Mouse (Mus musculus) embryonic facial prominence, embryonic 10.5 days (tissue): ENCODE measurements at regions not wholly inside any gene's neighbourhood (a gene's known extent, or its start where the extent isn't known, plus 50 kb on each side); places are given as distances from the start of the nearest gene placed in this dataset.
A peak's percentile ranks its signal among the peaks of the same experiment; 100 is the strongest.

Source experiments
- DNase-seq: peaks from one replicate; pipeline ENCODE4 v3.0.0-alpha.2; 2017; ENCODE audit warnings: low spot score
- H3K27ac ChIP-seq: fragments of 300-500 bp; sonication (generic); replicated peaks from 2 replicates; pipeline ENCODE4 v1.5.1; 2016; ENCODE audit warnings: mild to moderate bottlenecking
- H3K27me3 ChIP-seq: fragments of 300-500 bp; sonication (generic); replicated peaks from 2 replicates; pipeline ENCODE4 v1.6.1; 2016; ENCODE audit warnings: low read depth, mild to moderate bottlenecking; ENCODE audit not compliant: poor library complexity, severe bottlenecking
- H3K36me3 ChIP-seq: fragments of 300-500 bp; sonication (generic); replicated peaks from 2 replicates; pipeline ENCODE4 v1.6.1; 2016; ENCODE audit warnings: mild to moderate bottlenecking, moderate library complexity
- H3K4me1 ChIP-seq: fragments of 300-500 bp; sonication (generic); 2 replicates; pipeline ENCODE4 v1.6.1; 2016
- H3K4me3 ChIP-seq: fragments of 300-500 bp; sonication (generic); 2 replicates; pipeline ENCODE4 v1.5.1; 2016; ENCODE audit warnings: mild to moderate bottlenecking, moderate library complexity
- H3K9me3 ChIP-seq: fragments of 300-500 bp; sonication (generic); 2 replicates; pipeline ENCODE4 v1.6.1; 2016; ENCODE audit warnings: mild to moderate bottlenecking
- WGBS: fragments of 180-500 bp; shearing (Covaris S2); methylation state at CpG from one replicate; pipeline ENCODE4 v1.1.7; 2016; 5-methylcytosine and 5-hydroxymethylcytosine counted together

DNA sequence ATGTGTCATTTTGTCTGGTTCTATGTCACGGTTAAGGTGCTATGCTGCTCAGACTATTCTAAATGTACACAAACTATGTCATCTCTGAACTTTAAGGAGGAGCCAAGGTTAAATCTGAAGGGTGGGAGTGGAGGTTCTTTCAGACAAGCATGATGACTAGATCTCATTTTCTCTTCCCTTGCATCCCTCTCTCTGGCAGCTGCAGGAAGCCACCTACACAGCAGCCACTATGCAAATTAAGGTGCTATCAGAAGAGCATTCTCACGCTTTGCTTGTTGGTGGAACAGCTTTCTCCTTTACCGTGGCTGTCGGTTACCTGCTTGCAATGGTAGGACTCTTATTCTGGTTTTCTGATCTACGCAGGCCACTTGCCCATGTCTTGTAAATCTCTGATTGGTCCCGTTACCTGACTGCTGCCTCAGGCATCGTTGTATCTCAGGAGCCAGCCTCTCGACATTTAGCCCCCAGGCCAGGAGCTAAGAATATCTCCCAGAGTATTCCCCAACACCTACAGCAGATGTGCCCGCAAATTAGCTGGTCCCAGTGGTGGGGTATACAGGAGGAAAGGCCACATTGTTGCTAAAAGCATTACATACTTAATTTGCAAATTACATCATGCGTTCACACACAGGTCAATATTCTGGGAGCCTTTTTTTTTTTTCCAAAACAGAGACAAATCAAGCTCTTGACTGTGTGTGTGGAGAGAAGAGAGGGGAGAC, 192.6 kb downstream of the Emx2 start:
- 79% methylated on average over 10 of the region's 10 CpGs for WGBS
- Histone ChIP-seq H3K4me1 (0 out of 2 replicates have a peak, but pooled peaks cover 8% of the 10 kb centered on the region), H3K36me3 (no peaks in the 10 kb centered on the region), H3K9me3 (no peaks in the 10 kb centered on the region), H3K4me3 (no peak overlapping the region), H3K27me3 (no peaks in the 10 kb centered on the region), H3K27ac (no peak overlapping the region)
- no peak for DNase-seq

- H3K4me1 ChIP-seq, result no peaks in the 10 kb centered on the region
- no peak overlapping the region for H3K4me3 ChIP-seq
- no peak for DNase-seq
- no peaks in the 10 kb centered on the region for H3K27me3 ChIP-seq
- no peak overlapping the region for H3K27ac ChIP-seq
- H3K9me3 ChIP-seq, result no peaks in the 10 kb centered on the region
- H3K36me3 ChIP-seq, result no peaks in the 10 kb centered on the region
- WGBS, result 68% methylated on average over 18 of the region's 18 CpGs
Observed at GRCm38 (mm10) chr19:59653631-59654367, 195.6 kb downstream of the Emx2 start.

- H3K4me1 ChIP-seq, result no peaks in the 10 kb centered on the region
- 94% methylated on average over 2 of the region's 2 CpGs for WGBS
- no peaks in the 10 kb centered on the region for H3K36me3 ChIP-seq
- H3K4me3 ChIP-seq, result no peak overlapping the region
- H3K27ac ChIP-seq, result no peak overlapping the region
- DNase-seq, result no peak
- H3K27me3 ChIP-seq, result no peaks in the 10 kb centered on the region
- H3K9me3 ChIP-seq, result no peaks in the 10 kb centered on the region
Observed at GRCm38 (mm10) chr19:59655321-59655720, 197.1 kb downstream of the Emx2 start.

- H3K4me3 ChIP-seq, result no peak overlapping the region
- DNase-seq, result no peak
- H3K4me1 ChIP-seq, result no peaks in the 10 kb centered on the region
- H3K27me3 ChIP-seq, result no peaks in the 10 kb centered on the region
- no peak overlapping the region for H3K27ac ChIP-seq
- no peaks in the 10 kb centered on the region for H3K9me3 ChIP-seq
- no peaks in the 10 kb centered on the region for H3K36me3 ChIP-seq
Observed at GRCm38 (mm10) chr19:59669793-59670192, 211.6 kb downstream of the Emx2 start.

DNA sequence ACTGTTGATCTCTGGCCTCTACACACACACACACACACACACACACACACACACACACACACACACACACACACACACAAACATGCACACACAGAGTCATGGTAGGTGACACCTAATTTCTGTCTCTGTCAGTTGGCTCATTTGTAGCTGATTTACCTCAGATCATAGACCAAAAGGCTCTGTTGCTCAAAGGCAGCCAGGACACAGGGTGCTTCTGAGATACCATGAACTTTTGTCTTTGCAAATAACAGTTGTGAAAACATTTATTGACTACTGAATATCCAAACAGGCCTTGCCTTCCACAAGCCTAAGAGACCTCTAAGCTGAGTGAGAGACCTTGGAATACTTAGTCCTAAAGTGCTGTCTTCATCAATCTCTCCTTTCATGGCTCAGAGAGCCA, 215.4 kb downstream of the Emx2 start:
- Histone ChIP-seq H3K4me3 (no peak overlapping the region), H3K36me3 (no peaks in the 10 kb centered on the region), H3K27me3 (no peaks in the 10 kb centered on the region), H3K4me1 (no peaks in the 10 kb centered on the region), H3K27ac (no peak overlapping the region), H3K9me3 (no peaks in the 10 kb centered on the region)
- no peak for DNase-seq

GRCm38 (mm10) chr19:59679191-59679590, 221.0 kb downstream of the Emx2 start:
- Histone ChIP-seq H3K36me3 (no peaks in the 10 kb centered on the region), H3K27me3 (no peaks in the 10 kb centered on the region), H3K4me3 (no peak overlapping the region), H3K4me1 (no peaks in the 10 kb centered on the region), H3K9me3 (no peaks in the 10 kb centered on the region), H3K27ac (no peak overlapping the region)
- DNase-seq, result no peak
- WGBS, result 89% methylated on average over 7 of the region's 7 CpGs

GRCm38 (mm10) chr19:59680356-59680755, 222.2 kb downstream of the Emx2 start:
- Histone ChIP-seq H3K27me3 (no peaks in the 10 kb centered on the region), H3K27ac (no peak overlapping the region), H3K4me3 (no peak overlapping the region), H3K4me1 (no peaks in the 10 kb centered on the region), H3K36me3 (no peaks in the 10 kb centered on the region), H3K9me3 (no peaks in the 10 kb centered on the region)
- no peak for DNase-seq
- WGBS, result 93% methylated on average over 4 of the region's 4 CpGs

GRCm38 (mm10) chr19:59684292-59684691, 226.1 kb downstream of the Emx2 start:
- WGBS, result 83% methylated on average over 7 of the region's 7 CpGs
- H3K27me3 ChIP-seq, result no peaks in the 10 kb centered on the region

DNA sequence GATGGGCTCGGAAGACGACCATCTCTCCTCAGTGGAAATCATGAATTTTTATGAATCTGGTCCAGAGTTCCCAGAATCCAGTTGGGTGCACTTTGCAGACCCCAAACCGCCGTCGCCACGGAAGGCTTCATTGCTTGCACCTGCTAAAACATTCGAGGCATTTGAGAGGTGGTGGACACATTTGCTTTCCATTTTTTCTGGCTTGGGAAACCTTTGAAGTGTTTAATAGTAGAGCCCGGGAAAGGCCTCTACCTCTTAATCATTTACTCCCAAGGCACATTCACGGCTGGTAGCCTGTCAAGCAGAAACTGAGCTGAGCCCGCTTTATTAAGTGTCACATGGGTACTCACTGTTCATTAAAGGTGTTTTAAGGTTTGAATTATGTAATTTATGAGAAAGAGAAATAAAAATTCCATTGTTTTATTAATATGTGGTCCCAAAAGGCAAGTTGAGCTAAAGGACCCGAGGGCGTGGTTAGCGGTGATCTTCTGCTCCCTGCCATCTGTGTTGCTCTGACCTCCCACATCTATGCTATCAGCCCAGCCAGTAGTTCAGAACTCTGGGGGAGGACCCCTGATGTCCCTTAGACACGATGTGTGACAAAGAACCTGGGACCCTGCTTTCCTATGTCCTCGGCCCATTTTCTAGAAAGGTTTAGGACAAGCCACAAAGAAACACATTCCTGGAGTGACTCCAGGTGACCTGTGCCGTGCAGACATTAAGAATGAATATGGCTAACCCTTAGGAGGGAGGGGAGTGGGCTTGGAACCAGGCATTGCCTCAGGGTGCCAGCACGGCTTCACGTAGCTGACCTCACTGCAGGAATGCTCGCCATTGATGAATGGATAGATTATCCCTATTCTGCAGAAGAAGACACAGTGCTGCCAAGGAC, 227.9 kb downstream of the Emx2 start:
- H3K9me3 ChIP-seq, result no peaks in the 10 kb centered on the region
- no peaks in the 10 kb centered on the region for H3K27me3 ChIP-seq
- H3K4me3 ChIP-seq, result no peak overlapping the region
- H3K4me1 ChIP-seq, result peaks cover 19% of the 10 kb centered on the region
- peak; percentile 30 for DNase-seq
- 65% methylated on average over 19 of the region's 19 CpGs for WGBS
- H3K27ac ChIP-seq, result no peak overlapping the region
- no peaks in the 10 kb centered on the region for H3K36me3 ChIP-seq

More at GRCm38 (mm10) chr19:59684292-59684691, 226.1 kb downstream of the Emx2 start:
- no peaks in the 10 kb centered on the region for H3K9me3 ChIP-seq
- no peak overlapping the region for H3K27ac ChIP-seq
- H3K36me3 ChIP-seq, result no peaks in the 10 kb centered on the region
- H3K4me1 ChIP-seq, result peaks cover 11% of the 10 kb centered on the region
- no peak overlapping the region for H3K4me3 ChIP-seq
- no peak for DNase-seq

DNA sequence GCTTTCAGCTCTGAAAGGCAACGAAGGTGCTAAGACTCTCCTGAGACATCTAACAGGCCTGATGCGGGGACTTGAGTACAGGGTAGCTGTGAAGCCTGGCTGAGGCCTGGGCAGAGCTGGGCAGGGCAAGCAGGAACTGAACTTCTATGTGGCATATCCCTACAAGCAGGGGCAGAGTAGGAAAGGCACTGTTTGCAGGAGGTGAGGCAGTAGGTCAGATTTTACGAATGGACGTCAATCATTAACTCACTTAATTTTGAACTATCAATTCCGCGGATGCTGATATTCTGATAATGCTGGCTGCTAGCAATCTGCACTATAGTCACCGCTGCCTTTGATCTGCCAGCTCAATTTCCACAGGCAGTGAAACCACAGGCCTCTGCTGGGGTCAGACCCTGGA, 229.0 kb downstream of the Emx2 start:
- Histone ChIP-seq H3K36me3 (no peaks in the 10 kb centered on the region), H3K27ac (no peak overlapping the region), H3K4me3 (no peak overlapping the region), H3K9me3 (no peaks in the 10 kb centered on the region), H3K27me3 (no peaks in the 10 kb centered on the region), H3K4me1 (peaks cover 30% of the 10 kb centered on the region)
- 90% methylated on average over 7 of the region's 7 CpGs for WGBS
- DNase-seq, result no peak

GRCm38 (mm10) chr19:59687681-59688080, 229.5 kb downstream of the Emx2 start:
- H3K27me3 ChIP-seq, result no peaks in the 10 kb centered on the region
- no peaks in the 10 kb centered on the region for H3K9me3 ChIP-seq
- 81% methylated on average over 1 of the region's 1 CpGs for WGBS
- no peak overlapping the region for H3K27ac ChIP-seq
- no peaks in the 10 kb centered on the region for H3K36me3 ChIP-seq
- H3K4me1 ChIP-seq, result peaks cover 31% of the 10 kb centered on the region
- no peak overlapping the region for H3K4me3 ChIP-seq
- DNase-seq, result no peak

GRCm38 (mm10) chr19:59691541-59692096, 233.4 kb downstream of the Emx2 start:
- peaks cover 25% of the 10 kb centered on the region for H3K4me1 ChIP-seq
- no peaks in the 10 kb centered on the region for H3K36me3 ChIP-seq
- H3K4me3 ChIP-seq, result no peak overlapping the region
- peak; percentile 18 for DNase-seq
- 65% methylated on average over 15 of the region's 15 CpGs for WGBS
- peaks cover 5% of the 10 kb centered on the region; the same call in 1 of the 2 replicates for H3K27me3 ChIP-seq
- no peak overlapping the region for H3K27ac ChIP-seq
- no peaks in the 10 kb centered on the region for H3K9me3 ChIP-seq
